Mouse (Mus musculus): ENCODE results near the gene Lypd4. TPM values are rescaled to one million over a fixed set of nuclear protein-coding genes. Genes with fewer than 3 reads are reported as not detected.
A peak's percentile ranks its signal among the peaks of the same experiment; 100 is the strongest.

Lypd4 gene
- polyA plus RNA-seq, 2 experiments = not detected

DNA sequence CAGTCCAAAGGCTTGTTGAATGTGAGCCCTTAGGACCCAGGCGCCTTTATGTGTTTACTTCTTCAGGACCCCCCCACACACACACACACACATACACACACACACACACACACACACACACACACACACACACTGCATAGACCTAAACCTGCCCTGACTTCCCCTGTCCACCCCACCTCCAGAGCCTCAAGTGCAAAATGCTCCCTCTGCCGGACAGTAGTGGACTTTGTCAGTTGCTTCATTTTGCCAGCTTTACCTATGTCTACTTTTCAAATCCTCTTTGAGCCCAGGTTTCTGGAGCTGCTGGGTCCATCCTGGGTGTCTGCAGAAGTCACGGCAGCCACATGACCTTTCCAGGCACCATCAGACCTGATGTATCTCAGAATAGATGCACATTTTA, 35.2 kb upstream of the Lypd4 start:
- peak overlapping the region; percentile 87 for H3K9ac ChIP-seq (replicated peaks)
- ATAC-seq (ENCODE audit: insufficient read depth) (0 out of 2 replicates have a peak, but pooled peaks have one; percentile 12), DNase-seq (ENCODE audit: low read depth in 3 of 3, low spot score in 3 of 3) (peak; percentile 73 to 79 (median 73))
- H3K27ac ChIP-seq = peak overlapping the region; percentile 84
- peak overlapping the region; percentile 74 to 87 for H3K4me3 ChIP-seq (ENCODE audit: insufficient read depth in 1 of 2, low read depth in 2 of 2, low read length in 2 of 2)
- H3K4me1 ChIP-seq (replicated peaks; ENCODE audit: control insufficient read depth in 2 of 2, insufficient read depth in 2 of 2, low read length in 1 of 2) = peaks cover 23 to 39% of the 10 kb centered on the region in 2 experiments
- H3K4me2 ChIP-seq (ENCODE audit: low read depth) = peak overlapping the region; percentile 87
- no peaks in the 10 kb centered on the region for H3K9me3 ChIP-seq (ENCODE audit: control insufficient read depth, low read length)
- no peaks in the 10 kb centered on the region for H3K36me3 ChIP-seq (replicated peaks; ENCODE audit: control insufficient read depth, insufficient read depth, low read depth)
- H3K27me3 ChIP-seq (ENCODE audit: control insufficient read depth, insufficient read depth, low read length) = no peaks in the 10 kb centered on the region
- TF ChIP-seq EP300 (IDR thresholded peaks at IDR 0.05; ENCODE audit: low read depth) (no peak), CTCF (IDR thresholded peaks at IDR 0.05; ENCODE audit: low read depth) (peak; percentile 96)
- WGBS (ENCODE audit: insufficient replicate concordance) = 8% methylated on average over 3 of the region's 3 CpGs

DNA sequence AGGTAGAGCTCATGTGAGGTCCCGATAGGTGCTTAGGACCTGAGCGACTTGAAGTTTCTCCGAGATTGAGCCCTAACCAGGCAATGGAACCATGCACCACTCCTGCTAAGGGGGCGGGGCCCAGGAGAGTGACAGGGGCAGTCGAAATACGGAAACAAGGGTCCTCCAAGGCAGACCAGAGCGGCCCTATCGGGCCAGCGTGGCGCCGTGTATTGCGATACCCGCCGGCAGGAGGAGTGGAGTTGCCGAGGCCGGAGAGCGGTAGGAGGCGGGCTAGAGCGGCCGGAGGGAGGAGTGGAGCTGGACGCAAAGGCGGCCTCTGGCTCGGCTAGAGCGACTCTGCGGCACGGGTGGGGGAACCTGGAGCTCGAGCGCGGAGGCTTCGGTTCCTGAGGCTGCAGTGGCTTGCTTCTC, 34.3 kb upstream of the Lypd4 start:
- Histone ChIP-seq H3K27ac (peak overlapping the region; percentile 91), H3K27me3 (ENCODE audit: control insufficient read depth, insufficient read depth, low read length) (no peaks in the 10 kb centered on the region), H3K4me3 (ENCODE audit: insufficient read depth in 1 of 2, low read depth in 2 of 2, low read length in 2 of 2) (peak overlapping the region; percentile 74 to 87), H3K36me3 (replicated peaks; ENCODE audit: control insufficient read depth, insufficient read depth, low read depth) (no peaks in the 10 kb centered on the region), H3K4me2 (ENCODE audit: low read depth) (peak overlapping the region; percentile 87), H3K9ac (replicated peaks) (peak overlapping the region; percentile 87), H3K4me1 (replicated peaks; ENCODE audit: control insufficient read depth in 2 of 2, insufficient read depth in 2 of 2, low read length in 1 of 2) (peaks cover 23 to 39% of the 10 kb centered on the region in 2 experiments), H3K9me3 (ENCODE audit: control insufficient read depth, low read length) (no peaks in the 10 kb centered on the region)
- DNase-seq (ENCODE audit: low read depth in 3 of 3, low spot score in 3 of 3) = peak; percentile 97
- peak; percentile 93 for ATAC-seq (ENCODE audit: insufficient read depth)
- WGBS (ENCODE audit: insufficient replicate concordance) = under 1% methylated on average over 30 of the region's 30 CpGs
- TF ChIP-seq CTCF (IDR thresholded peaks at IDR 0.05; ENCODE audit: low read depth) (peak; percentile 90), EP300 (IDR thresholded peaks at IDR 0.05; ENCODE audit: low read depth) (no peak)

DNA sequence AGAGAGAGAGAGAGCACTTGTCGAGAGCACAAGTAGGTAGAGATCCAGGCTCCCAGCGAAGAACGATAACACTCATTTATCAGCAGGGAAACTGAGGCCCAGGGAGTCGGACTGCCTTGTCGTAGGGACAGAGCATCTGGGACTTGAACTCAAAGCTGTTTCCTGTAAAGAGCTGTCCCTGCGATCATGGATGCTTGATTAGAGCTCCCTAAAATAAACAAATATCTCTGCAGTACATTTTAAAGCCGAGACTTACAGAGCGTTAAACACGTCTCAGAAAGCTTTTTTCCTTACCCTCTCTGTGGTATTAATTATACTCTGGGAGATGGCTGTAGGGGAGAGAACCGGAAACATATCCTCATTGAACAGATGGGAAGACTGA, 33.7 kb upstream of the Lypd4 start:
- Histone ChIP-seq H3K9me3 (ENCODE audit: control insufficient read depth, low read length) (no peaks in the 10 kb centered on the region), H3K4me1 (replicated peaks; ENCODE audit: control insufficient read depth in 2 of 2, insufficient read depth in 2 of 2, low read length in 1 of 2) (peaks cover 23 to 39% of the 10 kb centered on the region in 2 experiments), H3K27me3 (ENCODE audit: control insufficient read depth, insufficient read depth, low read length) (no peaks in the 10 kb centered on the region), H3K4me2 (ENCODE audit: low read depth) (peak overlapping the region; percentile 87), H3K36me3 (replicated peaks; ENCODE audit: control insufficient read depth, insufficient read depth, low read depth) (no peaks in the 10 kb centered on the region), H3K9ac (replicated peaks) (peak overlapping the region; percentile 80), H3K4me3 (ENCODE audit: insufficient read depth in 1 of 2, low read depth in 2 of 2, low read length in 2 of 2) (peak overlapping the region; percentile 74 to 81), H3K27ac (peak overlapping the region; percentile 91)
- no peak for ATAC-seq (ENCODE audit: insufficient read depth)
- WGBS (ENCODE audit: insufficient replicate concordance) = 7% methylated on average over 10 of the region's 10 CpGs
- TF ChIP-seq CTCF (IDR thresholded peaks at IDR 0.05; ENCODE audit: low read depth) = no peak
- no peak for TF ChIP-seq EP300 (IDR thresholded peaks at IDR 0.05; ENCODE audit: low read depth)
- DNase-seq (ENCODE audit: low read depth in 3 of 3, low spot score in 3 of 3) = no peak

DNA sequence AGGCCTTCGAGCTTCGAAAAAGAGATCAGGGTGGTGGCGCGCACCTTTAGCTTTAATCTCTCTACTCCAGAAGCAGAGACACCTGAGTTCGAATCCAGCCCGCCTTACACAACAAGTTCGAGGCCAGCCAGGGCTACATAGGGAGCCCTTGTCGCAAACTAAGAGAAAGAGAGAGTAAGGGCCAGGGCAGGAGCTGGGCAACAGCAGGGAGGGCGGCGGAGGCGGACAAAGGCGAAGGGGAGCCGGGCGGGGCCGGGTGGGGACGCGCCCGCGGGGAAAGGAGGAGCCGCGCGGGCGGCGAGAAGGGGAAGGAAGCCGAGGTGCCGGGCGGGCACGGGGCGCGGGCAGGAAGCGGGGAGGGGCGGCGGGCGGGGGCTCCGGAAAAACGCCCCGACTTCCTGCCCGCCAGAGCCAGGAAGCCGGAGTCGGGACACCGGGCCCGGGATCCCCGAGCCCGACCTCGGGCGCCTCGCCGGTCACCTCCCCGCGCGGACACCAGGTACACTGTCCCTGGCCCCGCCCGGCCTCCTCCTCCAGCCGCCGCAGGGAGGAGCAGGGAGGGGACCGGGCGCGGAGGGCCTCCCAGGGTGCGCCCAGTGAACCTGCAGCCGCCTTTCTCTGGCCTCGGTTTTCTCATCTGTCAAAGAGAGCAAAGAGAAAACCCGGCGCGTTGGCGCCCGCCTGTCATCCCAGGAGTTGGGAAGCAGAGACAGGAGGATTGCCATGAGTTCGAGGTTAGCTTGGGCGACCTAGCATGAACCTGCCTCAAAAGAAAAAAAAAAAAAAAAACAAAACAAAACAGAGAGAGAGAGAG, 33.1 kb upstream of the Lypd4 start, which contains the start of gene Arhgef1:
Gene Arhgef1 (plus strand): TSS at position 283 of the 814 bp plus-strand sequence.
- WGBS (ENCODE audit: insufficient replicate concordance) = 2% methylated on average over 65 of the region's 68 CpGs

DNA sequence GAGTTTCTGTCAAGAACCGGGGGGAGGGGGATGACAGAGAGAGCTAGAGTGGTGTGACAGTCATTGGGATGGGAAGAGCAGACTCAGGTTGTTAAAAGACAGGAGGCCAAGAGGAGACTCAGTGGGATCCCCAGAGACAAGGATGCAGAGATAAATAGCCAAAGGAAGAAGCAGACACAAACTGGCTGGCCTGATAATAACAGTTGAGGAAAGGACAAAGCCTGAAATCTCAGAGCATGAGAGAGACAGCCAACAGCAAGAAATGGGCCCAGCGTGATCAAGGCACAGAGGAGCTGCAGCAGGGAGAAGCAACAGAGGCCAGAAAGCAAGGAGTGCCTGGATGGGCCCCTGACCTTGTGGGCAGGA, 32.5 kb upstream of the Lypd4 start:
- Histone ChIP-seq H3K9me3 (ENCODE audit: control insufficient read depth, low read length) (no peaks in the 10 kb centered on the region), H3K4me3 (ENCODE audit: insufficient read depth in 1 of 2, low read depth in 2 of 2, low read length in 2 of 2) (peak overlapping the region; percentile 74 to 81; a peak in 3 of 4 replicates), H3K27me3 (ENCODE audit: control insufficient read depth, insufficient read depth, low read length) (no peaks in the 10 kb centered on the region), H3K9ac (replicated peaks) (peak overlapping the region; percentile 80), H3K36me3 (replicated peaks; ENCODE audit: control insufficient read depth, insufficient read depth, low read depth) (no peaks in the 10 kb centered on the region), H3K4me1 (replicated peaks; ENCODE audit: control insufficient read depth in 2 of 2, insufficient read depth in 2 of 2, low read length in 1 of 2) (peaks cover 23 to 39% of the 10 kb centered on the region in 2 experiments), H3K27ac (peak overlapping the region; percentile 91), H3K4me2 (ENCODE audit: low read depth) (peak overlapping the region; percentile 87)
- ATAC-seq (ENCODE audit: insufficient read depth) = no peak
- DNase-seq (ENCODE audit: low read depth in 3 of 3, low spot score in 3 of 3) = no peak
- no peak for TF ChIP-seq EP300 (IDR thresholded peaks at IDR 0.05; ENCODE audit: low read depth)
- no peak for TF ChIP-seq CTCF (IDR thresholded peaks at IDR 0.05; ENCODE audit: low read depth)
- WGBS (ENCODE audit: insufficient replicate concordance) = 14% methylated on average over 2 of the region's 2 CpGs

More for the DNA sequence above, 33.1 kb upstream of the Lypd4 start, which contains the start of gene Arhgef1:
- peak within 1 kb of the TSS; percentile 74 to 81 for H3K4me3 ChIP-seq (ENCODE audit: insufficient read depth in 1 of 2, low read depth in 2 of 2, low read length in 2 of 2)
- H3K27ac ChIP-seq = peak within 1 kb of the TSS; percentile 91
- TF ChIP-seq CTCF (IDR thresholded peaks at IDR 0.05; ENCODE audit: low read depth) (no peak), EP300 (IDR thresholded peaks at IDR 0.05; ENCODE audit: low read depth) (no peak)
- ATAC-seq (ENCODE audit: insufficient read depth) (peak; percentile 62), DNase-seq (ENCODE audit: low read depth in 3 of 3, low spot score in 3 of 3) (peak; percentile 52 to 66 (median 56))
- H3K9me3 ChIP-seq (ENCODE audit: control insufficient read depth, low read length) = no peaks in the 10 kb centered on the region
- H3K9ac ChIP-seq (replicated peaks) = peak within 1 kb of the TSS; percentile 80
- no peaks in the 10 kb centered on the region for H3K27me3 ChIP-seq (ENCODE audit: control insufficient read depth, insufficient read depth, low read length)
- peaks cover 23 to 39% of the 10 kb centered on the region in 2 experiments for H3K4me1 ChIP-seq (replicated peaks; ENCODE audit: control insufficient read depth in 2 of 2, insufficient read depth in 2 of 2, low read length in 1 of 2)
- H3K4me2 ChIP-seq (ENCODE audit: low read depth) = peak within 1 kb of the TSS; percentile 87
- no peaks in the 10 kb centered on the region for H3K36me3 ChIP-seq (replicated peaks; ENCODE audit: control insufficient read depth, insufficient read depth, low read depth)

Data from liver, embryonic 14.5 days (tissue).